Mouse (Mus musculus) neural tube, embryonic 12.5 days (tissue): ENCODE measurements around the gene Psmc6. TPM values are rescaled to one million over a fixed set of nuclear protein-coding genes. Genes with fewer than 3 reads are reported as not detected.

Source experiments
- ATAC-seq: fragments of 200-750 bp; cut with Nextera tagmentation; 2 replicates; pipeline ENCODE4 v1.8.0; 2017; ENCODE audit warnings: low read depth, mild to moderate bottlenecking, moderate TSS enrichment, moderate library complexity; ENCODE audit not compliant: low FRiP score
- H3K27ac ChIP-seq: fragments of 300-500 bp; sonication (generic); 2 replicates; pipeline ENCODE4 v1.5.1; 2016
- H3K27me3 ChIP-seq: fragments of 300-500 bp; sonication (generic); replicated peaks from 2 replicates; pipeline ENCODE4 v1.6.1; 2016; ENCODE audit warnings: mild to moderate bottlenecking
- H3K36me3 ChIP-seq: fragments of 300-500 bp; sonication (generic); 2 replicates; pipeline ENCODE4 v1.6.1; 2016; ENCODE audit warnings: mild to moderate bottlenecking
- H3K4me1 ChIP-seq: fragments of 300-500 bp; sonication (generic); 2 replicates; pipeline ENCODE4 v1.6.1; 2016
- H3K4me2 ChIP-seq: fragments of 300-500 bp; sonication (generic); replicated peaks from 2 replicates; pipeline ENCODE4 v1.6.1; 2016; ENCODE audit warnings: mild to moderate bottlenecking
- H3K4me3 ChIP-seq: fragments of 300-500 bp; sonication (generic); 2 replicates; pipeline ENCODE4 v1.5.1; 2016
- H3K9ac ChIP-seq: fragments of 300-500 bp; sonication (generic); 2 replicates; pipeline ENCODE4 v1.6.1; 2016; ENCODE audit warnings: mild to moderate bottlenecking
- H3K9me3 ChIP-seq: fragments of 300-500 bp; sonication (generic); 2 replicates; pipeline ENCODE4 v1.6.1; 2016; ENCODE audit warnings: mild to moderate bottlenecking
- WGBS: fragments of 180-500 bp; shearing (Covaris S2); methylation state at CpG from one replicate; pipeline ENCODE4 v1.1.7; 2016; 5-methylcytosine and 5-hydroxymethylcytosine counted together
- polyA plus RNA-seq: library from polyadenylated mRNA; unstranded; fragments of >200 nt; fragmentation: Nextera tagmentation; extraction: Ambion mirVana; gene quantifications from 2 replicates; pipeline ENCODE4 v1.2.1, GENCODE M21; 2016

Gene Psmc6
- polyA plus RNA-seq, 1 experiment from 2014 or later: 219 TPM

GRCm38 (mm10) chr14:45318426-45319236, 11.0 kb upstream of the Psmc6 start, which contains the start of gene Ero1l:
Gene Ero1l (minus strand): TSS chr14:45318771.
- Histone ChIP-seq H3K36me3 (no peaks in the 10 kb centered on the region), H3K4me2 (peak within 1 kb of the TSS; percentile 69), H3K27ac (peak within 1 kb of the TSS; percentile 79), H3K9me3 (no peaks in the 10 kb centered on the region), H3K27me3 (0 out of 2 replicates have a peak, but pooled peaks cover 2% of the 10 kb centered on the region), H3K9ac (peak within 1 kb of the TSS; percentile 90), H3K4me1 (peaks cover 11% of the 10 kb centered on the region), H3K4me3 (peak within 1 kb of the TSS; percentile 89)
- WGBS: 3% methylated on average over 68 of the region's 74 CpGs
- peak; percentile 97 for ATAC-seq

GRCm38 (mm10) chr14:45319237-45319610, 10.4 kb upstream of the Psmc6 start:
- no peak overlapping the region for H3K4me3 ChIP-seq
- H3K4me1 ChIP-seq: peaks cover 11% of the 10 kb centered on the region
- H3K27ac ChIP-seq: no peak overlapping the region
- H3K9ac ChIP-seq: no peak overlapping the region
- WGBS: 76% methylated on average over 3 of the region's 3 CpGs
- no peak for ATAC-seq
- H3K4me2 ChIP-seq: peak overlapping the region; percentile 69; the same call in 1 of the 2 replicates
- 0 out of 2 replicates have a peak, but pooled peaks cover 2% of the 10 kb centered on the region for H3K27me3 ChIP-seq
- H3K36me3 ChIP-seq: no peaks in the 10 kb centered on the region
- H3K9me3 ChIP-seq: no peaks in the 10 kb centered on the region

DNA sequence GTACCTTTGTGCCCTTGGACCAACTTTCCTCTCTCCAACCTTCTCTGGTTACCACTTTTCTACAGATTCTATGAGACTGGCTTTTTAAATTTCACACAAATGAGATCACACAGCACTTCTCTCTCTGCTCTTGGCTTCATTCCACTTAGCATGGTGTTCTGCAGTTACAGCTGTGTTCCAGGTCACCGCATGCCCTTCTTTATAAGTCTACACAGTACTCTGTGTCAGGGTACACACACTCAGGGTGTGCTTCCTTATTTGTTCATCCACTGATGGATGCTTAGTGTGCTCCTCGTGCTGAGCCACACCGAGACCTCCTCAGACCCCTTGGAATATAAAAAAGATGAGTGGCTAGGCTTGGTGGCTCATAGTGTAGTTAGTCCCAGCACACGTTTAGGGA, 9.5 kb upstream of the Psmc6 start:
- no peak for ATAC-seq
- Histone ChIP-seq H3K36me3 (no peaks in the 10 kb centered on the region), H3K9ac (no peak overlapping the region), H3K4me1 (peaks cover 11% of the 10 kb centered on the region), H3K4me3 (no peak overlapping the region), H3K4me2 (no peak overlapping the region), H3K27ac (no peak overlapping the region), H3K9me3 (no peaks in the 10 kb centered on the region), H3K27me3 (0 out of 2 replicates have a peak, but pooled peaks cover 2% of the 10 kb centered on the region)
- 75% methylated on average over 4 of the region's 4 CpGs for WGBS

DNA sequence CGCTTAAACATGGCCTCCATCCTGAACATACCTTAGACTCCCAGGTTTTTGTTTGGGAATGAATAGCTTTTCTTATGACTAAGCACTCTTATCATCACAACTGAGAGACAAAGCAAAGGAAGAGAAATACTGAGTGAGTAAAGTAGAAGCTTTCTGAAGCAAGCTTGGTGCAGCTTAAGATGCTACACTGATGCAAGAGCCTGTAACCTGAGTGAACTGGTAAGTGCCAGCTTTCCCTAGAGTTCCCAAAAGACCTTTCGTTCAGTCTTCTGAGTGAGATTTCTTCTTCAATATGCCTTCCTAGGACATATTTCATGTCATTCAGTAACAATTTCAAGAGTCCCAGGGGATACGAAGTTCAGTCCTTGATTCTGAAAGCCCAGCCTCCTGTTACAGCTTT, 8.5 kb upstream of the Psmc6 start:
- Histone ChIP-seq H3K9me3 (no peaks in the 10 kb centered on the region), H3K36me3 (no peaks in the 10 kb centered on the region), H3K27me3 (0 out of 2 replicates have a peak, but pooled peaks cover 2% of the 10 kb centered on the region), H3K9ac (no peak overlapping the region), H3K4me3 (no peak overlapping the region), H3K4me2 (no peak overlapping the region), H3K4me1 (peaks cover 8% of the 10 kb centered on the region), H3K27ac (no peak overlapping the region)
- no peak for ATAC-seq
- WGBS: 86% methylated on average over 3 of the region's 3 CpGs

DNA sequence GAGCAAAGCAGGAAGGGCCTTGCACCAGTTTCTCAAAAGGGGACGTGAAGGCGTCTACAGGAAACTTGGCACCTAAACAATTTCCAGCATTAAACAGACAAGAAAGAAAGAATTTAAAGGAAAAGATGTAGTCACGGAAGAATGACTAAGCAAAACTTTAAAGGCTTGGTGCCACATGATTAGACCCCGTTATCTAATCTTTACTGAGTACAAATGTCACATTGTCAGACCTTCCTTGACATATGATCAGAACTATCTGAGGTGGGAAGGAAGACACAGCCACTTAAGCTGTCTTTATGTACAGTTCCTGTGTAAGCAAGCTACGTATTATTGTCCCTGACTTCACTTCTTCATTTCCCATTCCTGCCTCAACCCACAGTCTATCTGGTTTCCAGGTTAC, 8.0 kb upstream of the Psmc6 start:
- Histone ChIP-seq H3K4me1 (peaks cover 6% of the 10 kb centered on the region), H3K4me3 (no peak overlapping the region), H3K27me3 (0 out of 2 replicates have a peak, but pooled peaks cover 2% of the 10 kb centered on the region), H3K9me3 (no peaks in the 10 kb centered on the region), H3K9ac (no peak overlapping the region), H3K27ac (no peak overlapping the region), H3K36me3 (no peaks in the 10 kb centered on the region), H3K4me2 (no peak overlapping the region)
- WGBS: 87% methylated on average over 5 of the region's 5 CpGs
- no peak for ATAC-seq

- Histone ChIP-seq H3K27ac (no peak overlapping the region), H3K4me1 (peaks cover under 1% of the 10 kb centered on the region; the same call in 1 of the 2 replicates), H3K9me3 (no peaks in the 10 kb centered on the region), H3K4me3 (no peak overlapping the region), H3K4me2 (no peak overlapping the region), H3K27me3 (0 out of 2 replicates have a peak, but pooled peaks cover 2% of the 10 kb centered on the region), H3K36me3 (no peaks in the 10 kb centered on the region), H3K9ac (no peak overlapping the region)
- no peak for ATAC-seq
- WGBS: 94% methylated on average over 2 of the region's 2 CpGs
These were observed 7.1 kb upstream of the Psmc6 start for GRCm38 (mm10) chr14:45322450-45322849.

GRCm38 (mm10) chr14:45323320-45323719, 6.3 kb upstream of the Psmc6 start:
- 87% methylated on average over 3 of the region's 3 CpGs for WGBS
- H3K36me3 ChIP-seq: no peaks in the 10 kb centered on the region
- ATAC-seq: no peak

DNA sequence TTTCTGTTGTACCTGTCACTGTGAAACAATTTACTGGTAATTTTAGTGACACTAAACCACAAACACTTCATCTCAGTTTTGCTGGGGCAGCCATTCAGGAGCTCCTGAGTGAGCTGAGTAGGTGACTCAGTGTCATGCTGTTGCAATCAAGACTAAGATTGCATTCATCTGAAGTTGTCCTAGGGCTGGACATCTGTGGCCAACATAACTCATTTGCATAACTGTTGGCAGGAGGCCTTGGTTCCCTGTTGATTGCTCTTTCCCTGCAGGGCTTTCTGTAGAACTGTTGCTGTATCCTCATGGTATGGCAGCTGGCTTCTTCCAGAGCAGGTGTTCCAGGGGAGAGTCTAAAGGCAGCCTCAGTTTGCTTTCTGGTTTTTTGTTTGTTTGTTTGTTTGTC, 4.1 kb upstream of the Psmc6 start:
- ATAC-seq: no peak
- no peaks in the 10 kb centered on the region for H3K36me3 ChIP-seq

More at GRCm38 (mm10) chr14:45323320-45323719, 6.3 kb upstream of the Psmc6 start:
- H3K4me2 ChIP-seq: no peak overlapping the region
- no peak overlapping the region for H3K9ac ChIP-seq
- 0 out of 2 replicates have a peak, but pooled peaks cover 2% of the 10 kb centered on the region for H3K27me3 ChIP-seq
- H3K4me3 ChIP-seq: no peak overlapping the region
- H3K4me1 ChIP-seq: no peaks in the 10 kb centered on the region
- no peak overlapping the region for H3K27ac ChIP-seq
- H3K9me3 ChIP-seq: no peaks in the 10 kb centered on the region

GRCm38 (mm10) chr14:45328072-45328713, 1.4 kb upstream of the Psmc6 start:
- 91% methylated on average over 4 of the region's 4 CpGs for WGBS
- ATAC-seq: no peak

More for the DNA sequence above, 4.1 kb upstream of the Psmc6 start:
- Histone ChIP-seq H3K27me3 (0 out of 2 replicates have a peak, but pooled peaks cover 2% of the 10 kb centered on the region), H3K4me3 (no peak overlapping the region), H3K4me2 (no peak overlapping the region), H3K27ac (no peak overlapping the region), H3K4me1 (no peaks in the 10 kb centered on the region), H3K9me3 (no peaks in the 10 kb centered on the region), H3K9ac (no peak overlapping the region)

DNA sequence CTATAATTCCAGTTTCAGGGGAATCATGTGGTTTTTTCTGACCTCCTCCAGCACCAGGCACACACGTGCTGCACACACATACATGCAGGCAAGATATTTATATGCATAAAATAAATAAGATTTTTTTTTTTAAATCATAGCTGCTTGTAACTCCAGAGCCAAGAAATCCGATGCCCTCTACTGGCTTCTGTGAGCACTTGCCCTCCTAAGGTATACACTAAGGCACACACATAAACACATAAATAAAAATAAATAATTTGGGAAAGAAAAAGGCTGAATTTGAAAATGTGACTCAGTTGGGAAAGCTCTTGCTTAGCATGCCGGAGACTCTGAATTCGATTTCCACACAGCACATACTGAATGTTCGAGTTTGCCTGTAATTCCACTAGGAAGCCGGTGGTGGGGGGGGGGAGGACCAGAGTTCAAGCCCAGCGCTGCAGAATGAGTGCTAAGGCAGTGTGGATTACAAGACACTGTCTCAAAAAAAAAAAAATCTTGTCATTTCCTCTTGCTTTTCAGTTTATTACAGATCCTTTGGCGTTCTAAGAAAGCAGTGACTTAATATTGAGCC, 485 bp upstream of the Psmc6 start:
- H3K4me3 ChIP-seq: peak overlapping the region; percentile 75; the same call in 1 of the 2 replicates
- peak overlapping the region; percentile 60 for H3K4me2 ChIP-seq
- H3K27ac ChIP-seq: no peak overlapping the region
- no peaks in the 10 kb centered on the region for H3K27me3 ChIP-seq
- H3K9me3 ChIP-seq: no peaks in the 10 kb centered on the region
- peaks cover 19% of the 10 kb centered on the region for H3K36me3 ChIP-seq
- 17% methylated on average over 8 of the region's 8 CpGs for WGBS
- H3K4me1 ChIP-seq: peaks cover 6% of the 10 kb centered on the region
- 0 out of 2 replicates have a peak overlapping the region, but pooled peaks have one; percentile 87 for H3K9ac ChIP-seq
- ATAC-seq: peak; percentile 33

More at GRCm38 (mm10) chr14:45328072-45328713, 1.4 kb upstream of the Psmc6 start:
- Histone ChIP-seq H3K9ac (no peak overlapping the region), H3K4me3 (no peak overlapping the region), H3K9me3 (no peaks in the 10 kb centered on the region), H3K27me3 (no peaks in the 10 kb centered on the region), H3K4me2 (no peak overlapping the region), H3K36me3 (peaks cover 16% of the 10 kb centered on the region), H3K4me1 (peaks cover 6% of the 10 kb centered on the region), H3K27ac (no peak overlapping the region)

DNA sequence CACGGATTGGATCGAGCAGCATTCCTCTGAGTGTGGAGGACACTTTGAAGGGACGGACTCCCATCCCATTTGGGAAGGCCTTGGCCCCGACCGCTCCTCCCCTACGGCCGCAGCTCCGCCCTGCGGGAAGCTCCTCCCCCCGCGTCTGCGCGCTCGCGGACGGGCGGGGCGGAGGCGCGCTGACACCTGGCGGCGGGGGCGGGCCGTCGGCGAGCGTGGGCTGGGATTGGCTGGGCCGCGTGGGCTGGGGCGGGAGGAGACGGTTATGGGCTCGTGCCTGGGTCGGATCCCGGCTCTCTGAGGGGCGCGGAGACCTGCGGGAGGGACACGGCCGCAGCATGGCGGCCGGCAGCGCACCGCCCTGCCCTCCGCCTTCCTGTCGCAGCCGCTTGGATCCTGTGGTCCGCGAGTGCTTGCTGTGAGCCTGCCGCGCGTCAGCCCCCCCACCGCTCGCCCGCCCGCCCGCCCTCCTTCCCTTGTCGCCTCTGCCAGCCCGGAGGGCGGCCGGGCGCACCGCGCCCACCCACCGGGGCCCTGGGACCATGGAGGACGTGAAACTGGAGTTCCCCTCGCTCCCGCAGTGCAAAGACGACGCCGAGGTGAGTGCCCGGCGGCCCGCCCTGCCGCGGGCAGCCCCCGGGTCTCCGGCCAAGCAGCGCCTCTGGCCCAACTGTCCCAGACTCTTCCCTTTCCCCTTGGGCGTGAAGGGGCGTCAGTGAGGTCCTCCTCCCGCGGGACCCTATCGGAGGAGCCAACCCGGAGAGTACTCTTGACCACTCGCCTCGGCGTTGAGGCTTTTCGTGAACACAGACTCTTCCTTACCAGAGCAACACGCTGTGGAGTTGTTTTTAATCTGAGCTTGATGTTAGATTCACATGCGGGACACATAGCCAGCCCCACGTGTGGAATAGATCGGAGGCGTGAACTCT, 21.6 kb downstream of the Psmc6 start, which contains the start of gene Styx:
Gene Styx, plus strand, starts transcription at position 163 of the 929 bp plus-strand sequence.
- H3K4me3 ChIP-seq: peak within 1 kb of the TSS; percentile 69
- H3K27me3 ChIP-seq: no peaks in the 10 kb centered on the region
- no peaks in the 10 kb centered on the region for H3K9me3 ChIP-seq
- peak within 1 kb of the TSS; percentile 72 for H3K9ac ChIP-seq
- ATAC-seq: peak; percentile 98
- H3K4me2 ChIP-seq: peak within 1 kb of the TSS; percentile 73
- peaks cover 18% of the 10 kb centered on the region for H3K36me3 ChIP-seq
- WGBS: under 1% methylated on average over 89 of the region's 93 CpGs
- peaks cover 3% of the 10 kb centered on the region for H3K4me1 ChIP-seq
- H3K27ac ChIP-seq: no peak within 1 kb of the TSS
